Mouse (Mus musculus) bone marrow macrophage, adult 2 months (primary cell): Measurements from ENCODE around the gene Dis3.

Source experiments
- CTCF ChIP-seq: IDR thresholded peaks from 2 replicates; pipeline ENCODE4 v1.5.1; 2012; ENCODE audit warnings: low read depth, mild to moderate bottlenecking, low read length, moderate library complexity
- POLR2A ChIP-seq: IDR thresholded peaks from 2 replicates; pipeline ENCODE4 v1.6.1; 2012; ENCODE audit warnings: mild to moderate bottlenecking, low read depth, low read length, borderline replicate concordance

DNA sequence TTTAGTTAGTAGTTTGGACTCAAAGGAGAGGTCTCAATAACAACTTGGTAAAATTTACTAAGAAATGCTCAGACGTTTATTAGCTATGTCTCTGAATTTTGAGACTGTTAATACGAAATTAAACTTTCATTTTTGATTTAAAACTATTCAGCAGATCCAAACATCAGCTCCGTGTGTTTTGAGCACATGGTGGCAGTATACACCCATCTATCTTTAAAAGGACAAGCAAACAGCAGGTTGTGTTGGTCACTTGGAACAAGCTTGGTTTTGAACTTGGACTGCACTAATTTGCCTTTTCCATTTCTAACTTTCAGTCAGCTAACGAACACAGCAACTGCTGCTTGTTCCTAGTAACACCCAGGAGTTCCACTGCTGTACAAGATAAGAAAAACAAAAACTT, 18.0 kb upstream of the Dis3 start:
- TF ChIP-seq CTCF (no peak), POLR2A (no peak)
